Mouse (Mus musculus): ENCODE results near the gene Fcf1. TPM values are rescaled to one million over a fixed set of nuclear protein-coding genes. Genes with fewer than 3 reads are reported as not detected.

Fcf1 gene
- polyA plus RNA-seq, 1 experiment from 2014 or later: 113 TPM

DNA sequence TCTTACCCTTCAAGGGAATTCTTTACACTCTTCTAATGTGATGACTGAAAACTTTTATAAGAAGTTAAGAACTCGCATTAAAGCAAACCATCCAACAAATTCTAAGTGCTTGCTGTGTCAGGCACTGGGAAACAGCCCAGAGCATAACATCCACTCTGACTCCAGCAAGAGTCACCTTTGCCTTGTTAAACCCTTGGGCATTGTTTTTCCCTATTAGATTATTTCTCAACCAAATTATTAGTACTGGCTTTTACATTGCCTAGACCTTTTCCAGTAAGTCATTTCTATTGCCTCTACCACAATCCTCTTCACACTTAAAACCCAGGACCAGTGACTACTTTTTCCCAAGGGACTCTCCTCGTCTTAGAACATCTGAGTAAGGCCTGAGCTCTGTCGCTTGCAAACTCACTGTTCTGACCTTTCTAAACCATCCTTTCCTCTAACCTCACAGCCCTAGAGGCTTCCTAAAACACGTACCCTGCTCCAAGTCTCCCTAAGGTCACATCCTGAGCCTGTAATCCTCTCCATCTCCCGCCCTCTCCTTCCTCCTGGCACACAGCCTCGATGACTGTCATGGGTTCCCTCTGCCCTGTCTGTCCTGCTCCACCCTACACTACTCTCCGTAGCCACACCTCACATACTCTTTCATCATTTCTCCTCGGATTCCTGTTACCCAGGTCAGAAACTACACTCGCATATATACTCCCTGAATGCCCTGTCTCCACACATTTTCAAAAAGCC lies 25.7 kb upstream of the Fcf1 start:
- H3K9me3 ChIP-seq: no peaks in the 10 kb centered on the region
- H3K4me2 ChIP-seq: no peak overlapping the region
- no peak for ATAC-seq (ENCODE audit: low FRiP score)
- H3K9ac ChIP-seq: no peak overlapping the region
- no peaks in the 10 kb centered on the region for H3K27me3 ChIP-seq
- WGBS: 94% methylated on average over 9 of the region's 9 CpGs
- peaks cover 85% of the 10 kb centered on the region for H3K36me3 ChIP-seq
- H3K27ac ChIP-seq: no peak overlapping the region
- H3K4me1 ChIP-seq (replicated peaks): no peaks in the 10 kb centered on the region
- no peak overlapping the region for H3K4me3 ChIP-seq

DNA sequence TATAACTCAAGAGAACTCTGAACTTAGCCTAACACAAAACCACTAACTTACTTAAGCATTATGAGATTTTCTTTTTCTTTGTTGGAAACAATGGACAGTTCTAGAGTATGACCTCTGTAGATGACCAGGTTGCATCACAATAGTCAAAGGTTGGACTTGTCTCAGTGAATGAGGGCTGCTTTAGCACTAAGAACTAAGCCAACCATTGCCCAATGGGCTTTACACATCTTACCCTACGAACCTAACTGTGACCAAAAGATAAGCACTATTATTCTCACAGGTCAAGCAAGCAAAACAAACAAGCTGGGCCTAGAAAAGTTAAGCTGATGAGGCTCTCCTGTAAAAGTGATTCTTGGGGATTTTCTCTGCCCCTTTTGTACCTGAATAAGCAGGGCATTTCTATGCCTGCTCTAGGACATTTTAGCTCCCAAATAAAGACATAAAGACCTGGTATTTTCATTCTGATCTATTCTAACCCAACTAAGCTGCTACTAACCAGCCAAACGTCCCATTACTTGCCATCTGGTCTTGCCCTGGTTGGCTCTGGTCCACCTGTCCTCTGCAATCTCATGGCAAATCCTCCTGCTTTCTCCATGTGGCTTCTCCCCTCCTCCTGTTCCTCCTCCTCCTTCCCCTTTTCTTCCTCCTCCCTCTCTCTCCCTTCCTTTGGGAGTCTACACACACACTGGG lies 22.7 kb upstream of the Fcf1 start:
- Histone ChIP-seq H3K4me2 (no peak overlapping the region), H3K36me3 (peaks cover 66% of the 10 kb centered on the region), H3K27ac (no peak overlapping the region), H3K4me3 (no peak overlapping the region), H3K9me3 (no peaks in the 10 kb centered on the region), H3K4me1 (replicated peaks) (no peaks in the 10 kb centered on the region), H3K27me3 (no peaks in the 10 kb centered on the region), H3K9ac (no peak overlapping the region)
- 89% methylated on average over 2 of the region's 2 CpGs for WGBS
- ATAC-seq (ENCODE audit: low FRiP score): no peak

DNA sequence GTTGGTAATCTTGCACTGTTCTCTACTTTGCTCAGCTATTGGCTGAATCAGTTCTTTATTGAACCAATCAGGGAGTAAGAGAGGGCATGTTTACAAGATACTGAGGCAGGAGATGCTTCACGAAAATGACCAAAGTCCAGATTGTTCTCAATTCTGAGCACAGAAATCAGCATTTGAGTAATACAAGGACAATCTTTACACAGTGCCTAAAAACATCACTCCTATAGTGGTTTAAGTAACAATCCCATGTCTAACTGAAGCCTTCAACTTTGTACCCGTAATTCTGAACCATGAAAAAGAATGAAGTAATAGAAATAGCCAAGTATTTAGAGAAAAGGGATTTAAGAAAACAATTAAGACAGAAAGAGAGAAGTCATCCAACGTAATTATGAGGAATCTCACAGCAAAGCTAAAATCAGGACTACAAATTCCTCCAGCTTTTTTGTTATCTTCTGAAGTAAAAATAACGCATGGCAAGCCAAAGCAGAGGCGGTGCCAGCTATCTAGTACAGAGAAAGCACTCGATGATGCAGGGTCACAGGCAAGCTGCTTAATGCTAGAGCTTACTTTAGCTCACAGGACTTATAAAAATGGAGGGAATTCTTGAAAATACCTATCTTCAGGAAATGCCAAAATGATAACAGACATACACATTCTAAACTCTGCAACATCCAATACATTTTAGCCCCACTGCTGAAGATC lies 22.0 kb upstream of the Fcf1 start:
- no peaks in the 10 kb centered on the region for H3K9me3 ChIP-seq
- H3K4me2 ChIP-seq: no peak overlapping the region
- peaks cover 63% of the 10 kb centered on the region for H3K36me3 ChIP-seq
- ATAC-seq (ENCODE audit: low FRiP score): no peak
- H3K4me1 ChIP-seq (replicated peaks): no peaks in the 10 kb centered on the region
- H3K9ac ChIP-seq: no peak overlapping the region
- H3K27me3 ChIP-seq: no peaks in the 10 kb centered on the region
- H3K27ac ChIP-seq: no peak overlapping the region
- no peak overlapping the region for H3K4me3 ChIP-seq
- whole genome bisulfite sequencing: 95% methylated on average over 6 of the region's 6 CpGs

DNA sequence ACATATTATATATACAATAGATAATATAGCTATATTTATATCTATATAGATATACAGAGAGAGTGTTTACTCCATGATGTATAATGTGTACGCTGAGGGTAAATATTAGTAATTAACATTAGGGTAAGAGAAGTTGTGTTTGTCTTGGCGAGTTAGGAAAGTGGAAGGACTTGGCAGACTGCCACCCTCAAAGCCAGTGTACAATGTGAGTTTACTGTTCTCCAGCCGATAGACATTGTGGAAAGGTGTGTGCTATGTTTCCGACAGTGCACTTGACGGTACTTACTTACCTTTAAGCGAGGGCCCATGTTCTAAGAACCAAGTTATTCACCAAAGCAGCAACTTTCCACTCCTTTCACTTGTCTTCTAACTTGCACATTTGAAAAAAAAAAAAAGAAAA lies 19.9 kb upstream of the Fcf1 start:
- 91% methylated on average over 6 of the region's 6 CpGs for WGBS
- ATAC-seq (ENCODE audit: low FRiP score): no peak
- Histone ChIP-seq H3K4me2 (no peak overlapping the region), H3K9ac (no peak overlapping the region), H3K27ac (no peak overlapping the region), H3K9me3 (no peaks in the 10 kb centered on the region), H3K36me3 (peaks cover 50% of the 10 kb centered on the region), H3K4me1 (replicated peaks) (no peaks in the 10 kb centered on the region), H3K27me3 (no peaks in the 10 kb centered on the region), H3K4me3 (no peak overlapping the region)

DNA sequence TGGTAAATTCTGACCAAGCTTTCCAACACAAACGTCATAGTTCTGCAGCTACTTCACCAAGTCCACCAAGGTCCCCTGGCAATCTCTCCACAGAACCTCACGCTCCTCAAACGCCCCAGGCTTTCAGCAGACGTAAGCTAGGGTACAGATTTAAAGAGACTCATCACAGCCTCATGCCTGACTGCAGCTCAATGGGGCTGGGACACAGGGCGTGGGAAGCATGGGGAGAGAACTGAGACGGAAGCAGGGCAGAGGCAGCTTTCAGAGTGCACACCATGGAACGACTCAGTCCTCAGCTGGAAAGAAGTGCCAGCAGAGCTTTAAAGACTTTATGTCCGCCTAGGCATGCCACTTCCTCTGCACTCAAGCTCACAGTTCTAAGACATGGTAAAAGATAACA lies 19.2 kb upstream of the Fcf1 start:
- H3K4me3 ChIP-seq: no peak overlapping the region
- no peak for ATAC-seq (ENCODE audit: low FRiP score)
- H3K27me3 ChIP-seq: no peaks in the 10 kb centered on the region
- H3K4me1 ChIP-seq (replicated peaks): no peaks in the 10 kb centered on the region
- H3K9me3 ChIP-seq: no peaks in the 10 kb centered on the region
- WGBS: 39% methylated on average over 8 of the region's 8 CpGs
- no peak overlapping the region for H3K9ac ChIP-seq
- no peak overlapping the region for H3K4me2 ChIP-seq
- H3K36me3 ChIP-seq: peaks cover 51% of the 10 kb centered on the region
- no peak overlapping the region for H3K27ac ChIP-seq

DNA sequence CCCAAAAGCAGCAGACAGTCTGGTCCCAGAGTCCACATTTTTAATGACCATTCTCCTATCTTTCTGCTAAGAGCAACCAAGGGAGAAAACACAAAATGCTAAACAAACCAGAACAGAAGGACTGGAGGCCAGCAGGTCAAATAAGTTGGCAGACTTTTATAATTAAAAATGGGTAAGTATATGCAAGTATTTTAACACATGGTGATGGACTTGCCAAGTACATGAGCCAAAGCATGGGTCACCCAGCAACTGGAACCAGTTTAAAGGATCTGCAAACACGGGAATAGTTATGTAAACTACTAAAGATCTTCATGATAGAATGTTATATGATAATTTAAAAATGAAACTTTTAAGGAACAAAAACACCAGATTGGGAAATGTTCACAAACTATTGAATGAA lies 18.3 kb upstream of the Fcf1 start:
- no peak for ATAC-seq (ENCODE audit: low FRiP score)
- H3K9ac ChIP-seq: no peak overlapping the region
- H3K4me2 ChIP-seq: no peak overlapping the region
- no peak overlapping the region for H3K27ac ChIP-seq
- no peak overlapping the region for H3K4me3 ChIP-seq
- WGBS: 80% methylated on average over 1 of the region's 1 CpGs
- H3K9me3 ChIP-seq: no peaks in the 10 kb centered on the region
- H3K36me3 ChIP-seq: peaks cover 44% of the 10 kb centered on the region
- no peaks in the 10 kb centered on the region for H3K27me3 ChIP-seq
- no peaks in the 10 kb centered on the region for H3K4me1 ChIP-seq (replicated peaks)

DNA sequence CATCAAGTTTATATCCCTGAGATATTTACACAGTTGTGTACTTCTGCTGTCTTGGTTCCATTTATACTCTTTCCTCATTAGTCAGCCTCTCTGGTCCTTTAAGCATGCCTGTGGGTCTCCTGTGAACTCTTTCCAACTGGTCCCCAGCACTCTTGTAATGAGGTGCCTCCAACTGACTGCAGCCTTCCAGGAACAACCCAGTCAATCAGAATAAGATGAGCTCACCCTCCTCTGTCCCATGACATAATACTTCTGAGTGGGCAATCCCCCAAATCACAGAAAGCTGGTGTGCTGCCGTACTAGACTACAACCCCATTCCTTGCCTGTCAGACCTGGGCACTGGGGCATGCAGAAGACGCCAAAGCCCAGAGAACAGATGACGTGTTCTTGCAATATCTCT lies 14.4 kb upstream of the Fcf1 start:
- ATAC-seq (ENCODE audit: low FRiP score): no peak
- Histone ChIP-seq H3K9me3 (no peaks in the 10 kb centered on the region), H3K9ac (no peak overlapping the region), H3K4me1 (replicated peaks) (no peaks in the 10 kb centered on the region), H3K36me3 (peaks cover 30% of the 10 kb centered on the region), H3K27ac (no peak overlapping the region), H3K4me2 (no peak overlapping the region), H3K27me3 (no peaks in the 10 kb centered on the region), H3K4me3 (no peak overlapping the region)
- WGBS: 99% methylated on average over 3 of the region's 3 CpGs

DNA sequence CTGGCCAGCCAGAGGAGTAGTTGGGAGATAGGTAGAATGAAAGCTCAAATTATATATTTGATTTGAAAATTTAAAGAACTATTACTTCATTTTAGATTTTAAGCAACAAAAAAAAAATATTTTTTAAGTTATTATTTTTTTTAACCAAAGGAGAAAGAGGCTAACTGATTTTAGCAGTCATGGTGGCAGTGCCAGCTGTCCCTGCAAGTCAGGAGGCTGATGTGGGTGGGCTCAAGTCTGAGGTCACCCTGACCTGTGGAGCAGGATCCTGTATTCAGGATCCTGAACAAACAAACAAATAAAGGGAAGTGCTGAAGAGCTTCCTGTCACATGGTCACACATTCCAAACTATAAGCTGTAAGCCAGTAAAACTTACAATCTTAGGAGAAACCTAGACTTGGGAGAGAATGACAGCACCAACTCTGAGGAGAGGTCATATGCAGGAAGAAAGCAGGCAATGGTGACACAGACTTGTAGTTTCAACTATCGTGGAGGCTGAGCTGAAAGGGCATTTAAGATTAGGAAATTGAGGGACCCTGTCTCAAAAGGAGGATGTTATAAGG lies 11.8 kb upstream of the Fcf1 start:
- Histone ChIP-seq H3K9me3 (no peaks in the 10 kb centered on the region), H3K27me3 (no peaks in the 10 kb centered on the region), H3K36me3 (peaks cover 39% of the 10 kb centered on the region), H3K4me2 (no peak overlapping the region), H3K27ac (no peak overlapping the region), H3K9ac (no peak overlapping the region), H3K4me3 (no peak overlapping the region), H3K4me1 (replicated peaks) (no peaks in the 10 kb centered on the region)
- WGBS: 89% methylated on average over 1 of the region's 1 CpGs
- no peak for ATAC-seq (ENCODE audit: low FRiP score)

DNA sequence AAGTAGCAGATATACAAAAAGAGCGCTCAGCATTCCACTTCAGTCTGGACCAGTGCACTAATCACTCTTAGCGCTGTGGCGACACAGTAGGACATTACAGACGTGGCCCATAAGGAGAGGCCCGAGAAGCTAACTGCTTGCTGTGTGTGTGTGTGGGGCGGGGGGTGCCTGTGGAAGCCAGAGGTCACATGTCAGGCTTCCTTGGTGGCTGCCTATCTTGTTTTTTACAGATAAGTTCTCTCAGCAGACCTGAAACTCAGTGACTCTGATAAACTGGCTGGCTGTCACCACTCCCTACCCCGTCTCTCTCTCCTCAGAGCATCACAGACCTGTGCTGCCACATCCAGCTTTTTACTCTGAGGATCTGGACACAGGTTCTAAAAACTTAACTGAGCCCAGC lies 8.1 kb upstream of the Fcf1 start:
- no peaks in the 10 kb centered on the region for H3K27me3 ChIP-seq
- no peak overlapping the region for H3K27ac ChIP-seq
- H3K9ac ChIP-seq: no peak overlapping the region
- no peak for ATAC-seq (ENCODE audit: low FRiP score)
- H3K4me3 ChIP-seq: no peak overlapping the region
- WGBS: 87% methylated on average over 7 of the region's 7 CpGs
- no peaks in the 10 kb centered on the region for H3K9me3 ChIP-seq
- H3K4me2 ChIP-seq: no peak overlapping the region
- H3K4me1 ChIP-seq (replicated peaks): peaks cover under 1% of the 10 kb centered on the region; the same call in 1 of the 2 replicates
- H3K36me3 ChIP-seq: peaks cover 30% of the 10 kb centered on the region

DNA sequence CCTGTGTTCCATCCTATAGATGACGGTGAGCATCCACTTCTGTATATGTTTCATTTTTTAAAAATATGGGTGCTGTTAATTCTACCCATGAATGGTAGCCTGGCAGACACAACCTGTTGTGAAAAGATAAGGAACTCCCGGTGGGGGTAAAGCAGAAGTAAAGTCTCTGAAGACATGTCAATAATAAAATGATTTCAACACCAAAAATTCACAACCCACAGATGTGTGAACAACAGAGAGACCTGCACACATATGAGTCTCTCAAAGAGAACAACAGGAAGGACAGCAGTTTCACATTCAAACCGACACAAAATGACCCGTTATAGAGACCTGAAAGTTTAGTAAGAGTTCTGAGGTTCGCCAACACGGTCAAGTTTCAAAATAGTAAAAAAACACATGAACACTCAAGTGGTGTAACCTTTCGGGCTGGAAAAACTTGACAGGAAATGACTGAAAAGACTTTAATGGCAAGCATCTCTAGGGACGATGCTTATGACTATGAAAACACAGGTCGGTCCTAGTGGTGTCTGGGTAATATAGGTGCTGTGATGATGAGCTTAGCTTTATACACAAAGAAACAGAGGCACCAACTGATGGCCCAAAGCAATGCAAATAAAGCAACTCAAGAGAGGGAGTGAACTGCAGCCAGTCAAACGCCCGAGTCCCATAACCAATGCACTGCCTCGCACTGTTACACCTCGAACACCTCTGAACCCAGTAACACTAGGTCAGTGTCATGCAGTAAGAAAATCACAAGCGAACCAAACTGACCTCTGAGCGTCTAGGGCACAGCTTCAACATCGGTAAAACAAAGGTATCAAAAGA lies 1.7 kb upstream of the Fcf1 start:
- H3K4me3 ChIP-seq: peak overlapping the region; percentile 89
- peak overlapping the region; percentile 90 for H3K9ac ChIP-seq
- no peak for ATAC-seq (ENCODE audit: low FRiP score)
- H3K9me3 ChIP-seq: no peaks in the 10 kb centered on the region
- H3K4me1 ChIP-seq (replicated peaks): peaks cover 28% of the 10 kb centered on the region
- WGBS: 87% methylated on average over 16 of the region's 16 CpGs
- peaks cover 15% of the 10 kb centered on the region for H3K36me3 ChIP-seq
- H3K27me3 ChIP-seq: no peaks in the 10 kb centered on the region
- H3K4me2 ChIP-seq: peak overlapping the region; percentile 98
- no peak overlapping the region for H3K27ac ChIP-seq

DNA sequence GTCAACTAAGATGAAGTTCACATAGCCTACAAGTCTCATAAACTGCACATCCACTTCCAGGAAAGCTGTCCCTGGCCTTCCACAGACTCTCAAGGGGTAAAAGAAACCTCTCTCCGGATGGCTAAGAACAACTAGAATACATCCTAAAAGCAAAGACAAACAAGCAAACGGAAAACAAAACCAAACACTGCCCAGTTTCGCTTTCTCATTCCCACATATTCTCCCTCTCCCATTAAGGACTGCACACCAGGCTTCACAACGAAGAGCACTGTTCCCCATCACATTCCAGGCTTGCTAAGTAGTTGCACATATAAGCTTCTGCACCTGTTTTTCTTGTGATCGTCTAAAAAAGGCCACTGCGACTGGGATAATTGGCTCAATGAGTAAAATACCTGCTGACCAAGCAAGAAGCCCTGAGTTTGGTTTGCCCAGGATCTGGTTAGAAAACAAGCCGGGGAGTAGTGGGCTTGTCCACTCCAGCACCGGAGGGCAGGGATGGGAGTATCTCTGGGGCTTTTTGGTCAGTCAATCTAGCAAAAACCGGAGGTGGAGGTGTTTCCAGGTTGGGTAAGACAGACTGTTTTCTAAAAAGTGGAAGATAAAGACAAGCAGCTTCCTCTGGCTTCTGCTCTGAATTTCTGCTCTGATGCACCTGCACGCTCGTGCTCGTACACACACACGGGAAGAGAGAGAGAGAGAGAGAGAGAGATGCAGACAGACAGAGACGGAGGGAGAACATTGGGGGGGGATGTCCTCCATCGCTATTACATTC lies 855 bp upstream of the Fcf1 start:
- no peak for ATAC-seq (ENCODE audit: low FRiP score)
- Histone ChIP-seq H3K4me1 (replicated peaks) (peaks cover 28% of the 10 kb centered on the region), H3K27ac (peak overlapping the region; percentile 76; the same call in 1 of the 2 replicates), H3K36me3 (peaks cover 20% of the 10 kb centered on the region), H3K4me2 (peak overlapping the region; percentile 98), H3K9ac (peak overlapping the region; percentile 90), H3K9me3 (no peaks in the 10 kb centered on the region), H3K4me3 (peak overlapping the region; percentile 89), H3K27me3 (no peaks in the 10 kb centered on the region)
- 32% methylated on average over 15 of the region's 15 CpGs for WGBS

Data from hindbrain, embryonic 13.5 days (tissue).